ENCODE assay signal across 10 mouse cellular contexts in the genomic region with DNA sequence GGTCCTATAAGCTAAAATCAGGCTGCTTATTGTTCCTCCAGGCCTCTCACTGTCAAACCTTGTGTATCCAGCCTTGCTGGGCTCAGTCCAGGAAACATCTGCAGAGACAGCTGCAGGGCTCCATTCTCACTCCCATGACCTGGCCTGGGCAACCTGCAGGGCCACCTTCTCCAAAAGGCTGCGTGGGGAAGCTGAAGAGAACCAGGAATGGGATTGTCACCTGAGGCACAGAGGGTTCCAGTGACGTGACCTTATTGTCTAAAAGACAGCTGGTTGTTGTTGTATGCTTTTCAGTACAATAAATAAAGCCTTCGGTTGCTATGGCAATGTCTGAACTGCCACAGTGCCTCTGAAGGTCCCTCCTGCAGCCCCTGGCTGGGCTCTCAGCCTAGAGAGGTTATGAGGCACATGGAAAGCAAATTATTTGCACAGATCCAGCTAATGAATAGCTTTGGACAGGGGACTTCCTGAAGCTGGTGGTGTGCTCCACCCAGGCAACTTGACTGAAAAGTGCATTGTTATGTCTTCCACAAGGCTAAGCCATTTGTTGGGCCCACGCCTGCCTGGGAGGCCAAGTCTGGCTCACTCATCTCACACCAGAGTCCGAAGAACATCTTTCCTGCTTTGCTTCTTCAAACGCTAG.
DNase-seq lines count a peak whose midpoint lies in the region; ATAC-seq lines count a peak whose summit lies in the region.
"Had no signal": no experiment of that assay in that cellular context is flagged by ENCODE, and none has a peak within 500 bp of the region (broad histone marks: within the 10 kb centered on the region; RNA-seq: fewer than 3 reads in every experiment).

No protein-coding gene starts in this region.

- H3K4me2 ChIP-seq in midbrain, embryonic 11.5 days: no peak overlapping the region

- no peak overlapping the region for H3K27ac ChIP-seq in midbrain, embryonic 11.5 days (ENCODE audit: low read depth, low read length)
- H3K27ac ChIP-seq in midbrain, embryonic 10.5 days (replicated peaks): no peak overlapping the region; the same call in 1 of the 2 replicates

- whole genome bisulfite sequencing in midbrain, embryonic 11.5 days: 60% methylated on average over 6 of the region's 6 CpGs
- WGBS in midbrain, embryonic 10.5 days: 73% methylated on average over 6 of the region's 6 CpGs

- H3K9me3 ChIP-seq in midbrain, embryonic 11.5 days (ENCODE audit: control insufficient read depth, low read length): no peaks in the 10 kb centered on the region
- no peaks in the 10 kb centered on the region for H3K9me3 ChIP-seq in midbrain, embryonic 10.5 days (replicated peaks)

- DNase-seq in adrenal gland, postnatal 14 days: peak; percentile 21
- DNase-seq in adrenal gland, postnatal 4 days (ENCODE audit: low spot score in 2 of 2): no peak
- peak; percentile 82 for DNase-seq in midbrain, embryonic 11.5 days (ENCODE audit: low spot score, missing footprints)
- DNase-seq in midbrain, embryonic 10.5 days (ENCODE audit: low spot score): no peak
- DNase-seq in kidney, postnatal 36 days: peak; percentile 40 to 48
- DNase-seq in frontal cortex, postnatal 14 days (ENCODE audit: low spot score in 2 of 2): no peak
- DNase-seq in c-Kit-positive CD71-positive TER-119-positive erythroid progenitor cells, embryonic 14.5 days (ENCODE audit: low spot score): no peak
- DNase-seq: cerebellum, postnatal 25 days; thymus, postnatal 14 days had no signal

- H3K36me3 ChIP-seq in midbrain, embryonic 11.5 days (ENCODE audit: control insufficient read depth, insufficient read depth, low read length): no peaks in the 10 kb centered on the region
- H3K36me3 ChIP-seq in midbrain, embryonic 10.5 days: no peaks in the 10 kb centered on the region

- no peak overlapping the region for H3K4me3 ChIP-seq in midbrain, embryonic 11.5 days (ENCODE audit: low read depth, low read length)
- no peak overlapping the region for H3K4me3 ChIP-seq in midbrain, embryonic 10.5 days

- H3K9ac ChIP-seq in midbrain, embryonic 11.5 days (ENCODE audit: low read length): no peak overlapping the region

- ATAC-seq in midbrain, embryonic 11.5 days (ENCODE audit: low FRiP score): no peak
- ATAC-seq in erythroid progenitor cell, adult 5-6 weeks (replicated peaks; ENCODE audit: low FRiP score, poor library complexity, severe bottlenecking): no peak

- no peaks in the 10 kb centered on the region for H3K4me1 ChIP-seq in midbrain, embryonic 11.5 days (ENCODE audit: control insufficient read depth, insufficient read depth, low read length)
- H3K4me1 ChIP-seq in midbrain, embryonic 10.5 days: peaks cover 10% of the 10 kb centered on the region

- H3K27me3 ChIP-seq in midbrain, embryonic 11.5 days (ENCODE audit: control insufficient read depth, insufficient read depth, low read length): no peaks in the 10 kb centered on the region
- H3K27me3 ChIP-seq in midbrain, embryonic 10.5 days (ENCODE audit: low read depth, poor library complexity, severe bottlenecking): no peaks in the 10 kb centered on the region

Comparison
In these comparisons a context has a peak if more than half of its experiments do, and no peak if none do; other contexts are left out.
1. DNase-seq: peak in adrenal gland, postnatal 14 days (single experiment), midbrain, embryonic 11.5 days (single experiment) and kidney, postnatal 36 days (2 of 2); none in adrenal gland, postnatal 4 days (0 of 2), midbrain, embryonic 10.5 days (single experiment), frontal cortex, postnatal 14 days (0 of 2) and c-Kit-positive CD71-positive TER-119-positive erythroid progenitor cells, embryonic 14.5 days (single experiment).